Mouse (Mus musculus): ENCODE measurements at regions not wholly inside any gene's neighbourhood (a gene's known extent, or its start where the extent isn't known, plus 50 kb on each side); places are given as distances from the start of the nearest gene placed in this dataset.

DNA sequence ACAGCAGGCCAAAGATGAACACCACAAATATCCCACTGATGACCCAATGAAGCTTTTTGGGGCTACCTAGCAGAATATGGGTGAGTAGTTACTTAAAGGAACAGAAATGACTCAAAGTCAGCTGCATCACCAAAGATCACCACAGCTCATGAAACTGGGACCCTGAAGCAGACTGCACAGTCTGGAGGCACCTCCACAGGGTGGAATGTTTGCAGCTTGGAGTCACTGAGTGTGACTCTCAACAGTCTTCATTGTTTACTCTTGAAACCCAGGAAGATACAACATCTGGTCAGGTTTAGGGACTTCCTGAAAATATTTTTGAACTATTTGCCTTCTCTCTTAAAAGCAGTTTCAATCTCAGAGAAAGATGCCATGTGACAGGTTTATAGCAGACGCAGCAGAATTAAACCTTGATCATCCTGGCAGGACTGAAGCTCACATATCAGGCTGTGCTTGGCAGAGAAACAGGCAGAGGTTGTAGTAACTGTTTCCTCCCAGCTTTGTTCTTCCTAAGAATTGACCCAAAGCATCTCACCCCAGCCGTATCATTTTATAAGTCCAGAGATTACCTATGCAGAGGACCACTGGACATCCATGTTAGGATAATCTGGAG lies 944.1 kb upstream of the Adgrl4 start:
- DNase-seq (ENCODE audit: low read depth), result no peak

DNA sequence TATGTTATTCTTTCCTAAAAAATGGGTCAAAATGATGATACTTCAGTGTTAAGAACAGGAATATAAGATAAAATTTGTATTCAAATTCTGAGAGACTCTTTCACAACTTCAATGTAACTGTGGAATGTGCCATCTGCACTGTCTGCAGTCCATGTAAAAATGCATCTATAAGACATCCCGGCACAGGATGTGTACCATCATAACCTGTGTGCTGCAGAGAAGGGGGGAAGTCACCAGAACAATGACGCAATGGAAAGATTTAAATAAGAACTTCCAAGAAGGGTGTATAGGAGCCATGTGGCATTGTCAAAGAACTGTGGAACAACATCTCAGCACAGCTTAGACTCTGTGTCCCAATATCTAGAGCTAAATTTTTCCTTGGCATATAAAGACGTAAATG lies 906.7 kb upstream of the Adgrl4 start:
- no peak for DNase-seq (ENCODE audit: low read depth)

DNA sequence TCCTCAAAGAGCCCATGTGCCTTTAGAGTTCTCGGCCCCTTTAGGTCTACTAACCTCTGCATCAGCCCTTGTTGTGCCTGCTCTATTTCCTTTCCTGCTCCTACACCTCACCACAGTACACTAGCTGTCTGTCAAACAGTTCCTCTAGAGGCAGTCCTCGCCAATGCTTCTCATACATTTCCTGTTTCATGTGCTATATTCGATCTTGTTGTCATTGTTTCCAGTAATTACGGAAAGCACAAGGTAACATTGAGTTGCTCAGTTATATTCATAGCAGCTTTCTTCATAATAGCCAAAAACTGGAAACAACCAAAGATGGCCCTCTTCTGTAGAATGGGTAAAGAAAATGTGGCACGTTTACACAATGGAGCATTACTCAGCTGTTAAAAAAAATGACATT lies 894.6 kb upstream of the Adgrl4 start:
- no peak for DNase-seq (ENCODE audit: low read depth)

DNA sequence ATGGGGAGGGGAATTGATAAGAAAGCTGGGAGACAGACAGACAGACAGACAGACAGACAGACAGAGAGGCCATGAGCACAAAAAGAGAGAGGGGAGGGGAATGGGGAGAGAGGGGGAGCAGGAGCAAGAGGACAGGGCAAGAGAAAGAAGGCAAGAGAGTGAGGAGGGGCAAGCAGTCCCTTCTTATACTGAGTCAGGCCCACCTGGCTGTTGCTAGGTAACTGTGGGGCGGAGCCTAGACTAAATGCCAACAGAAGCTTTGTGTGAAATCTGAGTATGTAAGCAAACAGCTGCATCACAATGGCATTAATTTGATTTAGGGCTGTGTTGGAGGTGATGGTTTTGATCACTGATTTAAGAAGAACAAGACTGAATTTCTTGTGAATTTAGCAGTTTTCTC lies 849.2 kb upstream of the Adgrl4 start:
- no peak for DNase-seq (ENCODE audit: low read depth)

DNA sequence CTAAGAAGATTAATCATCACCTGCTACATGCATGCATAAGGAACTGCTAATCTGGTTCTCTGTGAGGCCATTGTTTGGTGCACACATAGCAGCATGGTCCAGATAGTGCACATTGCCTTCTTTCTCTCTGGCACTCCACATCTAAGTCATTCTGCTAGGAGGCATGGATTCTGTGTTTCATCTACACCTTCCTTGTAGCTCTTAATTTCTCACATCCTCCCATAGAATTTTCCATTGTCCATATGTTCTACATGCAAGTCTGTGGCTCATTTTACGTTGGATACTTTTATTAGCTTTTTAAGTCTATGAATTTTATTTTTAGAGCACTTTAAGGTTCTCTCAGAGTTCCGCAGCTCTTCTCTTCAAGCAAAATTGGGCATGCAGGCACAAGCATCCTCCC lies 846.7 kb upstream of the Adgrl4 start:
- no peak for DNase-seq (ENCODE audit: low read depth)

DNA sequence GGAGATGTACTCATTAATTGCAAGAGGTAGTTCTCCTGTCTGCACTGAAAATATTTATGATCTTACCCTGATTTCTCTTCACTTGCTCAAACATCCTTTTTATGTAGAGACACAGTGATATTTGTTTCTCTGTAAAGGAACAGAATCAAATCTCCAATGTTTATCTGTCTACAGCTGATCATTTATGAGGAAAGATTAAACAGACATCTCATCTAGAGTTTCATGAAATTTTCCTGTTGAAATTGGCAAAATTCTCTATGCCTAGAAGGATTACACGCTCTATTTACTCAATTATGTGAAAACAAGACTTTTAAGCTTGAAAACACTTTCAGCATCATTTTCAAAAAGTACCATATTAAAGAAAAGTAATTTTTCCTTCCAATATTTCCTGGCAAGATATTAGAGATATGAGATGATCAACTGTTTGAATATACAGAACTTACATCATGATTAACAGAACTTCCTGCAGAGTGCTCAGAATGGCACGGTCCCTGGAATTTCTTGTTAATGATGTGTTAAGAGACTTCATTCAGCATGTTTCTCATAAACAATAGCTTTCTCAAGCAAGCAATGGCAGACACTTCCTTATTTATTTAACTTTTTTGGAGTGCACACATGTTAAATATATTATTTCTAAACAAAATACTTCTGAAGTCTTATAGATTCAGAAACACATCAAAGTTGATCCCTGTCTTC lies 834.1 kb upstream of the Adgrl4 start:
- DNase-seq (ENCODE audit: low read depth), result no peak

DNA sequence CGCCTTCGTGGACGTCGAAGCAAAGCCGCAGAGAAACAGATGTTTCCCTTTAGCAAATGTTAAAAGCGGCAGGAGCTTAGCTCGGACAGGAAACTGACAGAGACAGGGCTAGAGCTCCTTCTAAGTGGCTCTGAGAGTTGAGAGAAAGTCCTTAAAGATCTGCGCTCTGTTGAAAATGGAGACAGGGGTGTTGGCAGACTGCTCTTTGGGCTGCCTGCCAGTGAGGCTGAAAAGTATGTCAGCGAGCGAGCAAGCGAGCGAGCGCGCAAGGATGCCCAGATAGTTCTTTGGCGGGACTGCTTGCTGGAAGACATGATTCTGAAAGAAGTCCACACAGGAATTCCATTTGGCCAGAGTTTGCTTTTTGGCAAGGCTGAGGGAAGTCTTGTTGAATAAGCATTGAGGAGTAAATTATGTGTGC lies 827.0 kb upstream of the Adgrl4 start:
- peak; percentile 8 for DNase-seq (ENCODE audit: low read depth)

DNA sequence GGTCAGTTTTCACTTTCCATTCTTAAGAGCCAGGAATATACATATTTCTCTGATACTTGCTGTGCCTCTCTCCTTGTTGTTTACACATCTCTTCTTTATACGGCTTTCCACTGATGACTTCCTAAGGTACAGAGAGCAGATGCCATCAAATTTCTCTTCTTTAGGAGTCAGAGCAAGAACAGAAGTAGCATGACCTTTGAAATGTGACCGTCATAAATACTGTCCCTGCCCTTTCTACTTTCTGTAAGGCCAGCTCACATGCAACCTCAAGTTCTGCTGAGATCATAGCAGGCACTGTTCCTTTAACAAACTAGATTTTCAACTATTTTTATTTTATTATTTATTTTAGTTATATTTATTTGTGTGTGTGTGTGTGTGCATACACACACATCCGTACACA lies 800.1 kb upstream of the Adgrl4 start:
- no peak for DNase-seq (ENCODE audit: low read depth)

DNA sequence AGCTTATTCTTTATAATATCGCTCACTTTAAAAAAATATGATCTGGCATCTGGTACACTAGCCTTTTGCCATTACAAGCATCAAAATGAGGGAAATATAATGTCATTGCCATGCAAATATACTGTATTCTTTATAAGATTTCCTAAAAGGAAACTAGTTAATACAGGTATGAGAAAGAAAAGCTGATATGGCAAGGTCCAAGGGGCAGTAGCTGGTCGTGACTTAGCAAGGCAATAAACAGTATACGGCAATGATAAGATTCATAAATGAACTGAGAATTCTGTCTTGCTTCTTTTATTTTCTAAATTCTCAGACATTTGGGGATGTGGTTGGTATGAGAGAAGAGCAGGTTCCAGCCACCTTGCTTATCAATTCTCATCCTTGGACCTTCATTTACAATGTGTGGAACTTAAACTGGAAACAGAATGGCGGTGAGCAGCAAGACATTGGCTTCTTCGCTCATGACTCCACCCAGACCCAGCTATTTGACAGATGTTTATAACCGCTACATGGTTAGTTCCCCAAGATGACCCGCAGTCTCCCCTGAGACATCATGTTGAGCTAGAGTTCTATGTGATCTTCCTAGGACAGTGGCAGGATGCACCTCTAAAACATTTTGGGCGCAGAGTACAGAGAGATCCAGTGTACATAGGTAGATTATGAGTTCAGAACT lies 797.5 kb upstream of the Adgrl4 start:
- no peak for DNase-seq (ENCODE audit: low read depth)

DNA sequence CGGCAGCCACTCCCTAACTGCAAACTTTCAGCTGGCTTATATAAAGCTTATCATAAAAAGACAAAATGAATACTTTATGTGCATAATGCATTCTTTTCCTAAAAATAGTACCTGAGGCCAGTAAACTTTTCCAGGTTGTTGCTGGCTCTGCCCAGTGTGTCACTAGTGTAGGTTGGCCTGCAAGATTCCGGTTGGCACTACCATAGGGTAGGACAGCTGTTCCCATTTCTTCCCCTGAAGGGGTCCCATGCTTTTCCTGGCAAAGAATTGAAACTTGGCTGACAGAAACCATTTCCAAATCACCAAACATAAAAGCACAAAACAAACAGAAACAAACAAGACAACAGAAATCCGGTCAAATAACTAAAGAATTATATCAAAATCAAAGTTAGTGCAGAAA lies 789.6 kb upstream of the Adgrl4 start:
- no peak for DNase-seq (ENCODE audit: low read depth)

DNA sequence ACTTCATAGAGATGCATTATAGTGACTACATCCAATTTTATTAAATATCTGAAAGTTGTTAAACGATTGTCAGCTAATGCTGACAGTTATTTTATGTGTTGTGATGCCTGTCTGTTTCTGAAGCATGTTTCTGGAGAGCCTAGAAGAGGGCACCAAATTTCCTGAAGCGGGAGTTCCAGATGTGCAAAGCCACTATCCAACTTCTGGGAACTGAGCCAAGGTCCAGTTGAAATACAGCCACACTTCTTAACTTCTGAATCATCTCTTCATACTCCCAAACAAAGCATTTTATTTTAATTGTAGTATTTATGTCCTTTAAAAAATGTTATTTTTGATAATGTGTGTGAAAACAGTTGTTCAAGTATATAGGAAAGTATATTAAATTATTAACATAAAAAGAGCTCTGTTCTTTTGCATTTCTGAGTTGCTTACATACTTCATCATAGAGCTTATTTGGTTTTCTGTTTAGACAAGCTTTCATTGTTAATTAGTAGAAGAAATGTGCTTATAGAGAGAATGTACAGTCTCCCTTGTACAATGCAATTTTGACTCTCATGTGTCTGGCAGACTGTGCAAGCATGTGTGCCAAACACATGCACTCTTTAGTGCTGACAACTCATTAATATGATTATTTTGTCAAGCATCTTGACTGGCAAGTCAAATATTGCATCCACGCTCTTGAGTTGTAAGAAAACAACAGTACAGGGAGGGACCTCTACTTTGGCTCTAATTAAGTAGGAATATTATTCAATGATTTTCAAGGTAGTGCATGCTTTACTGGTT lies 787.7 kb upstream of the Adgrl4 start:
- DNase-seq (ENCODE audit: low read depth), result no peak

DNA sequence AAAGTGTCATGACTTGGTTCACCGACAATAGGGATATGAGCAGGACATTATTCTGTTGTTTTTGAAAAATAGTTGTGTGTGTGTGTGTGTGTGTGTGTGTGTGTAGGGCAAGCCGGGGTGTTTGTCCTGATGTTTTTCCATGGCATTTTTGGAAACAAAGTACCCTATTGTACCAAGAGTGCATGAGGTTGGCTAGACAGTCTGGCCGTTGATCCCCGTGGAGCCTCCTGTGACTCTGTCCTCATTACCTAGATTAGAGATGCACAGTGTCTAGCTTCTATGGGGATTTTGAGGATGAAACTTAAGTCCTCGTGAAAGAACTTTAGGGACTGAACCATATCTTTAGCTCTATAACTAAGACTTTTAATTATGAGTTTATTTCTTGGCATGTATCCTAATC lies 741.9 kb upstream of the Adgrl4 start:
- DNase-seq (ENCODE audit: low read depth), result no peak

DNA sequence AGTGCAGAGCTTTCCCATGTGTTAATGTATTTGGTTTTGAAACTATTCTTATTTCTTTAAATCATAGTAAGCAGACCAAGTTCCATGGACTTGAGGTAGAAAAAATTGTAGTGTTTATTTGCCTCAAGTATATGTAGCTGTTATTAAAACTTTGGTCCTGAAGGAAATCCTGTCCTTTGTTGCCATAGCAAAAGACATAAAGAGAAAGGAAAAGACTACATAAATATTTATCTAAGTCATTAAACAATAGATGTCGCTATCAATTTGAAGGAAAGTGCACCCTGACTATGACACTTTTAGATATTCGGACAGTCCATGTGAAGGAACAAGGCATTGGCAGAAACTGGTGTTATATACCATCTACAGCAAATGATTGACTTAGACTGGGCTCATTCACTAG lies 737.7 kb upstream of the Adgrl4 start:
- no peak for DNase-seq (ENCODE audit: low read depth)

Measured in c-Kit-positive CD71-negative TER-119-negative erythroid progenitor cells, embryonic 14.5 days (primary cell).